Mouse (Mus musculus) T-cell, adult 2 months (primary cell): Measurements from ENCODE around the gene Pdyn.
A peak's percentile ranks its signal among the peaks of the same experiment; 100 is the strongest.

ENCODE experiments used
- DNase-seq: peaks from one replicate; pipeline ENCODE4 v3.0.0; 2022; ENCODE audit warnings: low spot score

The Pdyn gene

DNA sequence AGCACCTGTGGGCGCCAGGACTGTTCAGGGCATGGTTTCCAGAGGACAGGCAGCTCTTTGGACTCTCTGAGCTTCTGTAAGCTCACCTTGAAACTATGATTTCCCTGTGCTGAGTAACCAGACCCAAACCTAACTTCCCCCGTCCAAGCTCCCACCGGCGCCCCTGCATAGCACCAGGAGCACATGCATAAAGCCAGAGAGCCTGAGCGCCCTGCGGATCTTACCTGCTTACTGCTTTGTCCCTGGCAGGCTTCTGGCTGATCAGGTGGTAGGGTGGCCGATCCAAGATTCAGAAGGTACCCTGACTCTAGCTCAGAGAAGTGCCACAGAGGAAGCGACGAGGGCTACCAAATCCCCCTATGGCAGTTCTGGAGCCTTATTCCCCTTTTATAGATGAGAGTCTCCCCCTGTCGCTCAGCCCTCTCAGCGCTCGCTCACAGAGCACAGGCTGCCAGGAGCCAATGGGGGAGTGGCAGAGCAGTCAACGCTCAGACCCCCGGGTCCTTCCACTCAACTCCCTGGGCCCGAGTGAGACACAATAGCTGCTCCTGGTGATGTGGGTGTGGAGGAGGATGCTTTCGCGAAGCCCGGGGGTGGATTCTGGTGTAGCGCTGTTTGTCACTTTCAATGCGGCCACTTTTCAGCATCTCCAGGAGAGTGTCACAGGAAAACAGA is at the start of gene Pdyn:
TSS of gene Pdyn (minus strand) at position 361 of the 675 bp plus-strand sequence.
- no peak for DNase-seq

- no peak for DNase-seq
Observed at GRCm38 (mm10) chr2:129742016-129742415, 42.4 kb upstream of the Pdyn start.

GRCm38 (mm10) chr2:129740515-129740914 is 40.9 kb upstream of the Pdyn start:
- DNase-seq = no peak

DNA sequence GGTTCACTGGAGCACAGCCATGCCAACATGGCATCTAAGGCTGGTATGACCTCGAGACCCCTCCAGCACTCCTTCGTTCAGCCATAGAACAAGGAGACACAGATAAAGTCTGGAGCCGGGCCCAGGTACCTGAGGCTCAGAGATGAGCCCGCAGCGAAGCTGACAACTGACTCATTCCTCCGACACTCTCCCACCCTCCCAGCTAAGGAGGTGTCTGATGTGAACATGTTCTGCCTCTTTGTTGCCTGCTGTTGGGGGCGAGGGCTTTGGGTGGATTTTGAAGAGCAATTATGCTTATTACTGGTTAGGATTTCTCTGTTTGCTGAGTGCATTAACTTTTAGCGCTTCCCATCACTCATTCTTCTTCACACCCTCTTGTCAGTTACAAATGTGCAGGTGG is 34.4 kb upstream of the Pdyn start:
- DNase-seq = no peak

DNA sequence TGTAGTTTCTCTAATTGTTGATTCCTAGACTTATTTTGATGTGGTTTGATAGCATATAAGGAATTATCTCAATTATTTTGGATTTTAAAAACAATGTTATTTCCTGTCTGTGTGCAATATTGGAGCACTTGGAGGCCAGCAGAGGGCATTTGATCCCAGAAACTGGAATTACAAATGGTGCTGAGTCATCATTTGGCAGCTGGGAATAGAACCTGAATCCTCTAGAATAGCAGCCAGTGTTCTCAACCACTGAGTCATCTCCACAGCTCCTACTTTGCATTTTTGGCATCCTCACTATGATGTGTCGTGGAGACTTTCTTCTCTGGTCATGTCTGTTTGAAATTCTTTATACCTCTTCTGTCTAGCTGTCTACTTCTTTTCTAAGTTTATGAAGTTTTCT is 30.0 kb upstream of the Pdyn start:
- no peak for DNase-seq

DNA sequence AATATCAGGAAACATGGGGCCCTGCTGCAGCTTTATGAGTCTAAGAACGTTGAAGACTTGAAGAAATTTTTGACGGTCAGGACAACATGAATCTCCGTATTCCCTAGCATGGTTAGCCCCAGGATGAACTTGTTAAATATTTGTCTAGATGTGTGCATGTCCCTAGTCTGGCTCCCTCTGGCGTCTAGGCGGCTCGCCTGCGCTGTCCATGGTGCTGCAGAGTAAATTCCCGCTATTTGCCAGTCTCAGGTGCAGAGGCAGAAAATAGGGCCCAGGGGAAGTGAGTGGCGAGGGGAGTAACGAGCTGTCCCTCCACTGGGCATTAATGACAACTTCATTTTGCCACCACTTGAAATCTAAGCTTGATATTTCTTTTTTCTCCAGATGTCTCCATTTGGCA is 16.0 kb upstream of the Pdyn start:
- no peak for DNase-seq

GRCm38 (mm10) chr2:129713026-129713544 is 13.4 kb upstream of the Pdyn start:
- DNase-seq = no peak

DNA sequence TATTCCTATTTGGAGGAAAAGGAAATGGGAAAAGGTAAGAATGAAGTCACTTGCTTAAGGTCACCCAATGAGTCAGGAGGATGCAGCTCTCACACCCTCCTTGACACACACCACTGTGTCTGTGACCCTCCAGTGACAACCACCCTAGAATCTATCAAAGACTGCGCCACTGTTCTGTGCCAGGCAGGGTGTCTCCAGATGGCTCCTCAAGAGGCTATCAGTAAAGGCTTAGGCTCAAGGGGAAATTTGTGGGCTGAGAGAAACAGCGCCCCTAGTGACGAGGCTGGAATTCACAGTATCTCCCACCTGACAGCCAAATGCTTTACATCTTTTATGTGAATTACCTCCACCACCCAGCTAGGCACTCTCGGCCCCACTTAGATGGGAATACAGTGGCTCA is 3.6 kb downstream of the Pdyn start:
- peak; percentile 7 for DNase-seq

DNA sequence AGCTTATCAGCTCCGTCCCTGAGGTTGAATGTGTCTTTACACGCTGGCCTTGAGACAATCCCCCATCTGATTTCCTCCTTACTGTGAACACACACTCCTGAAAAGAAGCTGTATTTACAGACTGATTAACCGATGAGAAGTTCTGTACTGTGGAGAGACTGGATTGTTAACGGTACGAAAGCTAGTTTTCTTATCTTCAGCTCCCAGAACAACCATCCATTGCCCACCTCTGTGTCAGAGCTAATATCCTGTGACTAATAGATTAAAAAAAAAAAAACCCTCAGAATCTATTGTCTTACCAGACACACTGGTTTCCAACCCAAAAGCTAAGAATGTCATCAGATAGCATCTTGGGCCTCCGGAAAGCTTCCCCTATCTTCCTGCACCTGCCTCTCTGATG is 5.3 kb downstream of the Pdyn start:
- no peak for DNase-seq

- DNase-seq = no peak
Observed at GRCm38 (mm10) chr2:129692694-129693093, 7.0 kb downstream of the Pdyn start.

- no peak for DNase-seq
Observed at GRCm38 (mm10) chr2:129689694-129690093, 9.9 kb downstream of the Pdyn start.

DNA sequence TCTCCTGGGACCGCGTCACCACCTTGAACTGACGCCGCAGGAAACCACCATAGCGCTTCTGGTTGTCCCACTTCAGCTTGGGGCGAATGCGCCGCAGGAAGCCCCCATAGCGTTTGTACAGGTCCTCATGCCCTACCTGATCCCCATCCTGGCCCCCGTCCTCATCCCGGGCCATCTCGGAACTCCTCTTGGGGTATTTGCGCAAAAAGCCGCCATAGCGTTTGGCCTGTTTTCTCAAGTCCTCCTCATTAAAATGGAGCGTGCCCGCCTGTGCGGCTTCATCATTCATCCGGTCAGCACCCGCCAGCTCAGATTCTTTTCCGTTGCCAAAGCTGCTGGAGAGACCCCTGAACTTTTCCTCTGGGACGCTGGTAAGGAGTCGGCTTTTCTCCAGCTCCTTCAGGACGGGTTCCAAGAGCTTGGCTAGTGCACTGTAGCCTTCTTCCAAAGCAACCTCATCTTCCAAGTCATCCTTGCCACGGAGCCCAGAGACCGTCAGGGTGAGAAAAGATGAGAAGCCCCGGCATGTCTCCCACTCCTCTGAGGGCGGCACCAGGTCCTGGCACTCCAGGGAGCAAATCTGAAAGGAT is 11.5 kb downstream of the Pdyn start:
- DNase-seq = no peak

DNA sequence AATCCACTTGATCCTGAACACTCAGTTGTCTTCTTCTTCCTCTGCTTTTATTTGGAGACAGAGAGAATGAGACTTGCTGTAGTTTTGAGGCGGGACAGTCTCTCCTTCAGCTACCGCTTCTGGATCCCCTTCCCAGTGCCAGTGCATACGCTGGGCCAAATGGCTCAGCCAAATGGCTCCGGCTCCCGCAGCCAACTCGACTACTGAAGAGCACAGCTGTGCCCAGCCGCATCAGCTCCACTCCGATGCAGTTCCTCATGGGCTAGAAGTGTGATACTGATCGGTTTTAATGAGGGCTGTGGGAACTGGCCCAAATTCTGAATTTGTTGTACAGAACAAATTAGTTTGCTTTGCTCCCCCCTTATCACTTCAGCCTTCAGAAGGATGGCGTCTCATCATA is 12.7 kb downstream of the Pdyn start:
- no peak for DNase-seq

DNA sequence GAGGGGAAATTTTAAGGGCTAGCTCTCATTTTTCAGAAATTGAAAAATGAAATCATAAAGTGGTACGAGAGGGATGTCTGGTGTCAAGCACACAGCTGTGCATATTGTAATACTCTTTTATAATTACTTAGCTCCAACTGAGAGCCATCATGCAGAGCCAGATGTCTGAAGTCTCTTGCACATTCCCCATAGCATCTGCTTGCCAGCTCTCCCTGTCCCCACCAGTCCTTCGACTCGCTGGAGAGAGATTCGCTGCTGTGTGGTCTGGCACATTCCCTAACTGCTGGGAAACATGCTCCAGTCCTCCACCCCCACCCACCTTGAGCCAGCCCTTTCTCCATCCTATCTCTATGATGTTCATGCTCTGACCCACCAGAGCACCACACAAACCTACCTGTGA is 15.6 kb downstream of the Pdyn start:
- no peak for DNase-seq

- DNase-seq = no peak
Observed at GRCm38 (mm10) chr2:129680236-129680635, 19.4 kb downstream of the Pdyn start.

- no peak for DNase-seq
Observed at GRCm38 (mm10) chr2:129679066-129679465, 20.6 kb downstream of the Pdyn start.

DNA sequence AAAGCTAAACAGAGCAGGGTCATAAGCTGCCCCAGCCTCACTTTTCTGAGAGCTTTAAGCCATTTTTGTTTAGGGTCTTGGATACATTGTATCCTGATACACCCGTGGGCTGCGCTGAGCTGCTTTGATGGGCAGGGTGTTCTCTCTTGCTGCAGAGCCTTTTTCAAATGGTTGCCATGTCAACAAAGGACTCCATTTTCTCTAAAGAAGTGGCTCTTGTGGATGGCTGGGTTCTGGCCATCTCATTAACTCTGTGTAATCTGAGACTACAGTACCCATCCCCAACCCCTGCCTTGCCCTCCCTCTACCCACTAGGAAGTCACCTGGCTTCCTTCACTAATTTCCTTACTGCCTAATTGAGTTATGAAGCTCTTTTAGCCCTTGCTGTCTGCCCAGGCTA is 22.0 kb downstream of the Pdyn start:
- no peak for DNase-seq

DNA sequence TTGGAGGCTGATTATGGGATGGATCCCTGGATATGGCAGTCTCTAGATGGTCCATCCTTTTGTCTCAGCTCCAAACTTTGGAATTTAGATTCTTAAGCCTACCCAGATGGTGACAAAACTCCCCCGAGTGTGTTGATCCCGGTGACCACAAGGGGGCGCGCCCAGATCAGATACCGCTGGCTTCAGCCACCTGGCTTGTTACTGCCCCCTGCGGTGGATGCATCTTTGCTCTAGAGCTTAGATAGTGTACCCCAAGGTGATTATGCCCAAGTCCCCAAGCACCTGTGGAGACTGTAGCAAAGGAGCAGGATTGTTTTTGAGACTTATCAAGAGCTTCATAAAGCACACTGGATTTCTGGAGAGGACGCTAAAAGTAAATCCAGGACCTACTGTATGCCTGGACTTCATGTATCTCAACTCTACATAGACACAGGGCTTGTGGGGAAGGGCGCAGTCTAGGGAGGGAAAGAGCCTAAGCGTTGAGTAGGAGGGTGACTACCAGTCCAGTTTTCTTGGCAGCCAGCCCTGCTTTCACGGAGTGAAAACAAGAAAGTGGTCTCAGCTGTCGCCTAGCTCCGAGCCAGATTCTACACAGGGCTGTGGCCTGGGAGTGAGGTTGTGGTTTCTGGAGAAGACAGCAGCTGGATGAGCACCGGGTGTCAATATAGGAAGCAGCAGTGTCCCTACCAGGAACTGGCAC is 24.6 kb downstream of the Pdyn start:
- DNase-seq = peak; percentile 62

DNA sequence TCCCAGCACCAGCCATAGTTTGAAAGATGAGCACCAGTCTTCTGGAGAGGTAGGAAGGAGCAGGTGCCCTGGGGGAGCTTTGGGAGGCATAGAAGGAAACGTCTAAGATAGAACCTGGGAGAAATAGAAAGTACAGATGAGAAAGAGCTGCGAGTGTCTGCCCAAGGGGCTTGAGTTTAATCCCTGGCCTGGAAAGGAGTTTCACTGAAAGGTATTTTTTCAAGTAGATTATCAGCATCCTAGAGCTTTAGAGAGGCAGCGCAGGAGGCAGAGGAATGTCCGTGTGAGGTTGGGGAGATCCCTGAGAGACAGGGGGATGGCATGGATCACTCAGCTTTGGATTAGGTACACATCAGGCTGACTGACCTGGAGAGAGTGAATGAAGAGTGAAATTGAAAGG is 27.7 kb downstream of the Pdyn start:
- DNase-seq = no peak

- no peak for DNase-seq
Observed at GRCm38 (mm10) chr2:129662484-129662883, 37.2 kb downstream of the Pdyn start.

DNA sequence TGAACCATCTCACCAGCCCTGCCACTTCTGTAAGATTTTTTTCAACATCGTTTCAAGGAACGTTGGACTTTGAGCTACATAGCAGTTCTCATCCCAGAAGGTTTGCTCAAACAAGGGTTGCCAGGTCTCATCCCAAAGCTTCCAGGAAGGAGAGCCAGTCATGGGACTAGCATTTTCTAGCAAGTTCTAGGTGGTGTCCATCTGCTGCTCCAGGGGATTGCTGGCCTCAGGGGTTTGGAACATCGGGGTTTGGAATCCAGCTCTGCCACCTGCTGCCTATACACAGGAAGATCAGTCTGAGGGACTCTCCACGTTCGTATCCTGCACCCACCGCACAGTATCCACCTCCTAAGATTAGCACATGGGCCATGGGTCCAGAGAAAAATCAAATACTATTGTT is 39.6 kb downstream of the Pdyn start:
- no peak for DNase-seq

DNA sequence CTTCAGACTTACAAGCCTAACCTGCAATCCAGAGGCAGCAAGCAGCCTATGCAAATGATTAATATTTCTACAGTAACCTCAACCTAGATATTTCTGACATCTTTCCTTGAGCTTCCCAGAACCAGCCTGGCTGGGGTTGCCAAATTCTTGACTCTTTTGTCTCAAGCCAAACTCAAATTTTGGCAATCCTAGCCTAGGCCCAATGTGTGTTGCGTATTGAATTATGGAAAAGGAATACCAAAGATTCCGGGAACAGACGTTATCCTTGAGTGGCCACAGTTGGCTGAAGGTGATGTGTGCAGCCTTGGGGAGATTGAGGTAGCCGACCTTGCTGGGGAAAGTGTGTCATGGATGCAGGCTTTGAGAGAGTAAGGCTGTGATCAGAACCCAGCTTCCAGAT is 40.8 kb downstream of the Pdyn start:
- DNase-seq = no peak

- DNase-seq = no peak
Observed at GRCm38 (mm10) chr2:129655033-129655432, 44.6 kb downstream of the Pdyn start.
